Mouse (Mus musculus) erythroid progenitor cell, adult 5-6 weeks (primary cell): ENCODE measurements at regions not wholly inside any gene's neighbourhood (a gene's known extent, or its start where the extent isn't known, plus 50 kb on each side); places are given as distances from the start of the nearest gene placed in this dataset.

Experiments used
- ATAC-seq: replicated peaks from 2 replicates; pipeline ENCODE4 v1.8.0; 2016; ENCODE audit warnings: moderate number of reproducible peaks, mild to moderate bottlenecking, moderate TSS enrichment, inconsistent platforms; ENCODE audit not compliant: poor library complexity, low FRiP score, severe bottlenecking

DNA sequence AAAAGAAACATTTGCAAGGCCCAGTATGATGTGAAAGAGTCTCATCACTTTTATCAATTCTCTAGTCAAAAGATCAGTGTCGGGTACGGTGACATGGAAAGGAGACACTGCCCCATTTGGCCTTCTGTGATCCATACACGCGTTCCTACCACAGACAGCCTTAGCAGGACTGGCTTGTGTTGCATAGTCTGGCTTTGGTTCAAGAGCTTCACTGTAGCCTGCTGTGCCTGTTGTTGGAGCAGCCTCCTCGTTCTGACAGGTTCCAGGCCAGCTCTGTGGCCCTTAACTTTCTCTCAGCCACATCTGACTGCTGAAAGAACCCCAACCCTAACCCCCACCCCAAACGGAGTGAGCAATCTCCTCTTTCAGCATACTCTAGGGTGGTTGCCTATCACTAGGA is 99.9 kb downstream of the Chst1 start:
- no peak for ATAC-seq

DNA sequence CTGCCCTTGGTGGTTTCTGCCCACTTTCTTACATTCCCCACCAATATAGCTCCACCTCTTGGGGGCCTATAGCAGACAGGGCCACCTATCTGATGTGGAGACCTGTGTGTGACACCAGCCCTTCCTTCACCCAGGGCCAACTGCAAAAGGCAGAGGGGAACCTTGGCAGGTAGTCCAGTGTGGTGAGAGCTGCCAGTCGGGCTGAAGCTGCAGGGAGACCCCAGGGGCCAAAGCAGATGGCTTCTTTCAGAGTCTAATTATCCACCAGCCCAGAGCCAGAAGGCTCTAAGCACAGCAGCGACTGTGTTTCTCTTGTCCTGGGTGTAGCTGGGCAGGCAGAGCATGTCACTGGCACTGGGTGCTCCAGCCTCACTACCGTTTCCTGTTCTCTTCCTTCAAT is 104.5 kb downstream of the Chst1 start:
- no peak for ATAC-seq

GRCm38 (mm10) chr2:92709668-92710067 is 110.2 kb downstream of the Chst1 start:
- ATAC-seq: no peak

GRCm38 (mm10) chr2:92711122-92711777 is 111.7 kb downstream of the Chst1 start:
- ATAC-seq: no peak

DNA sequence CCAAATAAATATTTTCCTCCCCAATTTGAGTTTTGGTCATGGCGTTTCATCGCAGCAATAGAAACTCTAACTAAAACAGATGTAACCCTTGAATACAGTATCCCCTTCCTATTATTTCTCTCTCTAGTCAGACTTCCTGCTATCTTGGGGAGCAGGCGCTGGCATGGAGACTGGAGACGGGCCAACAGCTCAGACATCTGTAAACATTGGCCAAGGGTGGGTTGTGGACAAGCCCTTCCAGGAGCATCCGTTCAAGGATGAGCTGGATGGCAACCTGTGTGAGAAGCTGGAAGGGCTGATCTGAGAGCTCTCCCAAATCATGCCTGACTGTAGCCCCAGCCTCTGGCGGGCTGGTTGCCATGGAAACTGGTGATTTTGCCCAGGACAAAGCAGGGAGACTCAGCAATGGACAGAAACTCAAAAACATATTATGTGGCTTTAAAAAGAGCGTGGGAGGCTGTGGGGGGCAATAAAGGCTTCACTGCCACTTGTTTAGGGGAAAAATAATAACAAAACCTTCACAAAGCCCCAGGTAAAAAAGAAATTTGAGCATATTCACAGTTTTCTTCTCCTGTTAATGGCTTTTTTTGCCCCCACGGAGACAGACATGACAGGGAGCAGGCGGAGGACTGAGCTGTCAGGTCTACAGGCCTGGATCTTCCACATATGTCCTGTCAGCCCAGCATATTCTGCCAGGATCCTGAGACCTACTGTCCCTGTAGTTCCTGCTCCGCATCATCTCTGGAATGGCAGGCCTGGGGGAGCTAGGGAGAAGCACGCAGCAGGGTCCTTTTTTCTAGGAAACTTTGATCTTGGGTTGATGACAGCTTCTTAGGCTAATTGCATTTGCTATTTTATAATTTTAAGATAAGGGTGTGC is 113.0 kb downstream of the Chst1 start:
- no peak for ATAC-seq

- ATAC-seq: no peak
Observed at GRCm38 (mm10) chr2:92717706-92718105, 118.2 kb downstream of the Chst1 start.

GRCm38 (mm10) chr2:92721951-92722350 is 122.4 kb downstream of the Chst1 start:
- ATAC-seq: no peak

GRCm38 (mm10) chr2:92723618-92724263 is 124.2 kb downstream of the Chst1 start:
- no peak for ATAC-seq

- no peak for ATAC-seq
Observed at GRCm38 (mm10) chr2:92726640-92727039, 127.1 kb downstream of the Chst1 start.

- ATAC-seq: no peak
Observed at GRCm38 (mm10) chr2:92727241-92727640, 127.7 kb downstream of the Chst1 start.

DNA sequence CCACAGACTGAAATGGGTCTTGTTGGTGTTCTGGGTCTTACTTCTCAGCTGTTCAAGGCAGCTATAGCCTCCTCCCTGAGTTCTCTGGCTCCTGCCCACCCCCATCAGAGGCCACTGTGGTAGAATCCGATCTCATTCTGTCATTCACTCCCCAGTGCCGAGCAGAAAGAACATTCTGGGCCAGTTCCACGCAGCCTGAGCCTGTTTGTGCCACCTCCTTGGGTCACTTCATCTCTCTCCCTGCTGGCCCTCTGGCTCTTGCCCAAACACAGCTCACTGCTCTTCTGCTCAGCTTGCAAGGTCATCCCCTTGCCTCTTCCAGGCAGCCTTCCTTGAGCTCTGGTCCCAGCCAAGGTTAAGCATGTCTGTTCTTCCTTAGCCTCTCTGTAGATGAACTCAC is 128.9 kb downstream of the Chst1 start:
- no peak for ATAC-seq

GRCm38 (mm10) chr2:92730371-92730770 is 130.9 kb downstream of the Chst1 start:
- no peak for ATAC-seq

DNA sequence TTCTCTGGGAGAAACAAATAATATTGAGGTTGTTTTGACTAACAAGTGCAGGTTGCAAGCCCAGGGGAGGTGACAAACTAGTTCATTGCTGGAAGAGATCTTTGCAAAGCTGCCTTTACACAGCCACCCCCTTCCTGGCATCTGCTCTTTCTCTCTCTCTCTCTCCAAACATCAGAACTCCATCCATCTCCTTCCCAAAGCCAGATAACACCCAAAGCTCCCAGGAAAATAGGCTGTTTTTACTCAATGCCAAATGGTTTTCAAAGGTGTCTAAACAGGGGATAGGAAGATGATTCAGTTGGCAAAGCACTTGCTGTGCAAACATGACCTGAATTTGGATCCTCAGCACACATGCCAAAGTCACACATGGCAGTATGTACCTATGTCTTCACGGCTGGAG is 133.9 kb downstream of the Chst1 start:
- no peak for ATAC-seq

DNA sequence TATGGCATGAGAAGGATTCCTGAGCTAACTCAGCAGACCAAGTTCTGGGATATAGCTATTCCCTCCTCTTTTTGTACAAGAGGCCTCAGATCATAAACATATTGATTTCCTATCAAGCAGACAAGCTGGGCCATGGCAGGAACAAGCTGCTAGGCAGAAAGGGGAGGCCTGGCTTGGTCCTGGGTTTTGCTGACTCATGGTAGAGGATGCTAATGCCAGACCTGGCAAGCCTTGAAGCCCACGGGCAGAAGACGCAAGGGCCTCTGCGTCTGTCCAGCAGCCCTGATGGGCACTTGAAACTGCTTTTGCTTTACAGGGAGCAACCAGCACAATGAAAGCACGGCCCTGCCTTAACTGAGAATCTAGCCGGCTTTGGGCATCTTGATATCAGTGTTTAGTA is 136.3 kb downstream of the Chst1 start:
- ATAC-seq: no peak

- ATAC-seq: no peak
Observed at GRCm38 (mm10) chr2:92737301-92737700, 137.8 kb downstream of the Chst1 start.

- no peak for ATAC-seq
Observed at GRCm38 (mm10) chr2:92739576-92739975, 140.1 kb downstream of the Chst1 start.

GRCm38 (mm10) chr2:92740776-92741295 is 141.3 kb downstream of the Chst1 start:
- no peak for ATAC-seq

DNA sequence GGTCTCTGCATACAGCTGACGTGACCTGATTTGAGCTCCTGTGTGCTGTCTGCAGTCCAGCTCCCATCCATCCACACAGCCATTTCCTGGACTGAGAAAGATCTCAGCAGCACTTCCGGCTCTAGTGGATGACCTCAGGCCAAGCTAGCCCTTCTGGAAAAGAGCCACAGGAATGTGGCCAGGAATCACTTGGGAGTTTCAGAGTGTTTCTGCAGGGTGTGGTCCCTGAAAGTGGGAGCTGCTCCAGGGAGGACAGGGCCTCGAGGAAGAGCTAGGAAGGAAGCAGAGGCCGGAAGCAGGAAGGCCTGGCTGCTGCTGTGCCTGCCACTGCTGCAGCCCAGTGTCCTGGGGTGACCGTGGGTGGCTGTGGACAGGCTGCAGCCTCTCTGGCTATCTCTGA is 142.5 kb downstream of the Chst1 start:
- no peak for ATAC-seq

- ATAC-seq: no peak
Observed at GRCm38 (mm10) chr2:92742671-92743070, 143.2 kb downstream of the Chst1 start.

DNA sequence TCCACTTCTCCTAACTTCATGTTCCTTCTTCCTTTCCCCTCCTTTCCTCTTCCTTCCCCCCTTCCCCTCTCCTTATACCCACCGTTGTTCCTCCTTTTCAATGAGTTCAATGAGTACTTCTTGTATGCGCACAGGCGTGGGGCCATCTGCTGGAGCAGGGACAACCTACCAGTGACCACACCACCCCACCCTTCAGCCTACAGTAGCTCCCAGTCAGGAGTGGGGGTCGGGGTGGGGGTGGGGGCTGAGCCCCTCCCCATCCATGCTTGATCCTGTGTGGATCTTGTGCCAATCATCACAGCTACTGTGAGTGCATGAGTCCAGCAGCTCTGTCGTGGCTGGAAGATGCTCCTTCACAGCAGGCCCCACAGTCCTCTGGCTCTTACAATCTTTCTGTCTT is 143.6 kb downstream of the Chst1 start:
- ATAC-seq: no peak

- ATAC-seq: no peak
Observed at GRCm38 (mm10) chr2:92743911-92744310, 144.4 kb downstream of the Chst1 start.
